Mouse (Mus musculus) forebrain, postnatal 0 days (tissue): ENCODE measurements around the gene Pdcd1. TPM values are rescaled to one million over a fixed set of nuclear protein-coding genes. Genes with fewer than 3 reads are reported as not detected.
"Not testable (repeated sequence)": the region's sequence is repeated elsewhere in the genome, so short reads cannot be mapped to it uniquely, and the experiment has no call there.

Source experiments
- ATAC-seq: fragments of 200-750 bp; cut with Nextera tagmentation; 2 replicates; pipeline ENCODE4 v1.8.0; 2017; ENCODE audit warnings: mild to moderate bottlenecking, moderate library complexity
- DNase-seq: peaks from one replicate; pipeline ENCODE4 v3.0.0-alpha.2; 2015
- H3K27ac ChIP-seq: fragments of 300-500 bp; sonication (generic); 2 replicates; pipeline ENCODE4 v1.5.1; 2014; ENCODE audit warnings: low read depth, mild to moderate bottlenecking, antibody characterized with exemption, low read length, moderate library complexity, mixed read lengths
- H3K27me3 ChIP-seq: fragments of 300-500 bp; sonication (generic); 2 replicates; pipeline ENCODE4 v1.6.1; 2014; ENCODE audit warnings: mild to moderate bottlenecking, low read length, mixed read lengths; ENCODE audit not compliant: insufficient read depth
- H3K36me3 ChIP-seq: fragments of 300-500 bp; sonication (generic); 2 replicates; pipeline ENCODE4 v1.6.1; 2014; ENCODE audit warnings: mild to moderate bottlenecking, moderate library complexity; ENCODE audit not compliant: insufficient read depth
- H3K4me1 ChIP-seq: fragments of 300-500 bp; sonication (generic); 2 replicates; pipeline ENCODE4 v1.6.1; 2014; ENCODE audit warnings: antibody characterized with exemption; ENCODE audit not compliant: insufficient read depth
- H3K4me2 ChIP-seq: fragments of 300-500 bp; sonication (generic); 2 replicates; pipeline ENCODE4 v1.6.1; 2014; ENCODE audit warnings: low read depth, mild to moderate bottlenecking, moderate library complexity
- H3K4me3 ChIP-seq: fragments of 300-500 bp; sonication (generic); 2 replicates; pipeline ENCODE4 v1.5.1; 2014; ENCODE audit warnings: low read depth, low read length, mixed read lengths
- H3K9ac ChIP-seq: fragments of 300-500 bp; sonication (generic); 2 replicates; pipeline ENCODE4 v1.6.1; 2014; ENCODE audit warnings: mild to moderate bottlenecking
- H3K9me3 ChIP-seq: fragments of 300-500 bp; sonication (generic); 2 replicates; pipeline ENCODE4 v1.6.1; 2016; ENCODE audit warnings: low read length
- CTCF ChIP-seq: sonication (generic); IDR thresholded peaks from 2 replicates; pipeline ENCODE4 v1.5.1; 2016; ENCODE audit warnings: antibody characterized with exemption, control low read depth, low read depth
- WGBS: fragments of 180-500 bp; shearing (Covaris S2); extraction: QIAGEN DNeasy Blood & Tissue Kit; methylation state at CpG from one replicate; pipeline ENCODE4 v1.1.7; 2014; 5-methylcytosine and 5-hydroxymethylcytosine counted together
- polyA plus RNA-seq: library from polyadenylated mRNA; unstranded; fragments of >200 nt; fragmentation: Nextera tagmentation; extraction: Ambion mirVana; gene quantifications from 2 replicates; pipeline ENCODE4 v1.2.1, GENCODE M21; 2015
- total RNA-seq: library from RNA; depleted of rRNA; stranded (reverse); fragments of >200 nt; gene quantifications from 2 replicates; pipeline ENCODE4 v1.2.3, GENCODE M21; 2014

Gene Pdcd1
- total and polyA plus RNA-seq, 2 experiments from 2014 or later, result not detected

DNA sequence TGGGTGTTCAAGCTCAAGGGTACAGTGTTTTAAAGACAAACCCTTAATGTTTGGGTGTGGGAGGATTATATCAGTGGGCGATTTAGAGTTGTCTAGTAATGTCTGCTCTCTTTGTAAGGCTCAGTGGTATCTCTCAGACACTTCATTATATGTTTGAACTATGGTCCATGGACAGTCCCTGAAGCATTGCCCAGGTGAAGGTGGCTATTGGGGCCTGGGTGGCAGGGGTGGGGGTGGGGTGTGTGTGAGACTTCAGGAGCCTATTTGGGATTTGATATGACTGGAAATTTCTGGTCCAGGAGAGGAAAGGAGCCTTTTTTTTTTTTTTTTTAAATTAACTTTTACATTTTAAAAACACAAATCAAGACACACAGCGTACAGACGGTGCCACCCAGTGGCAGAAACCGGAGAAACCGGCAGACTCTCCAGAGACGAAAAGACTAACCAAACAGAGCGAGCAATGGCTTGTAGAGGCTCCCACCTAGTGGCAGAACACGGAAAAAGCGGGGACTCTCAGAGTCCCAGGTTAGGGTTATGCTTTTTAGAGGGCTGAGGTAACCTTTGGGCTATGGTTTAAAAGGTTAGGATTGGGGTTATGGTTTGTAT, 26.6 kb upstream of the Pdcd1 start:
- H3K4me1 ChIP-seq, result no peaks in the 10 kb centered on the region
- H3K4me2 ChIP-seq, result no peak overlapping the region
- WGBS, result 3% methylated on average over 9 of the region's 9 CpGs
- no peak overlapping the region for H3K9ac ChIP-seq
- H3K27ac ChIP-seq, result no peak overlapping the region
- DNase-seq (peak; percentile 94), ATAC-seq (peak; percentile 96)
- H3K9me3 ChIP-seq, result no peaks in the 10 kb centered on the region
- H3K27me3 ChIP-seq, result no peaks in the 10 kb centered on the region
- H3K4me3 ChIP-seq, result no peak overlapping the region
- no peaks in the 10 kb centered on the region for H3K36me3 ChIP-seq
- peak; percentile 95 for TF ChIP-seq CTCF

DNA sequence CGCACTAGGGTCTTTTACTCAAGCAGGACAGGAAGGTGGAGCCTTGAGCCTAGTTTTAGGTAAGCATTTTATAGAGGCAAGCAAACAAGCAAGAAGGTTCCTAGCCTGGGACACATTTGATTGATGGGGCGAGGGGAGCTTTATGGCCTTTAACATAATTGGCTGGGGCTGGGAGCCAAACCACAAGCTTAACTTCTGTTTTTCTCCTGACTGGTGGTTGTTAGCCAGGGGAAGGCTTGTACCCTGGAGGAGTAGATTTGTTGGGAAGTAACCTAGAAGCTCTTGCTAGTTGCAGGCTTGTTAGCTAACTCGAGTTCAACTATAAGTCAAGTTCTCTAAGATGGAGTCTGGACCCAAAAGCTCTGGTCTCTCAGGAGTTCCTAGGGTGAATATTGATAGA, 26.0 kb upstream of the Pdcd1 start:
- no peaks in the 10 kb centered on the region for H3K36me3 ChIP-seq
- ATAC-seq (no peak), DNase-seq (no peak)
- H3K4me1 ChIP-seq, result no peaks in the 10 kb centered on the region
- TF ChIP-seq CTCF, result no peak
- no peak overlapping the region for H3K9ac ChIP-seq
- H3K27ac ChIP-seq, result no peak overlapping the region
- 79% methylated on average over 3 of the region's 3 CpGs for WGBS
- H3K4me3 ChIP-seq, result no peak overlapping the region
- no peaks in the 10 kb centered on the region for H3K27me3 ChIP-seq
- H3K9me3 ChIP-seq, result no peaks in the 10 kb centered on the region
- H3K4me2 ChIP-seq, result no peak overlapping the region

DNA sequence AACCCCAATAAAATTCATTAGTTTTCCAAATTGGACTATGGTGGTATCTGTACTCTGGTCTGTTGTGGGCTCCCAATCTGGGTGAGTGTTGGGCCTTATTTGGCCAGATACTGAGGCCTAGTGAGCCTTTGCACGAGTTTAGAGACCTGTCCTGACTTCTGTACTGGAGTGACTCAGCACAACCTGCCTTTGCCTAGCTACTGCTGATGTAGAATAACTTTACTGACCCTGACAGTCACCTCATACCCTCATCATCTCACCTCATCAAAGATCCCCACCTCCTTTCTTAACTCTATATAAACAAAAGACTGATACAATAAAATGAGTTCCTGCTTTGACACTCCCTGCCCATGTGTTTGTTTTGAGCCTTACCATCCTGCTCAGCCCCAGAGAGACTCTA, 24.3 kb upstream of the Pdcd1 start:
- no peak overlapping the region for H3K4me3 ChIP-seq
- no peak for ATAC-seq
- TF ChIP-seq CTCF, result no peak
- H3K4me2 ChIP-seq, result no peak overlapping the region
- 50% methylated on average over 1 of the region's 1 CpGs for WGBS
- no peak for DNase-seq
- H3K9ac ChIP-seq, result no peak overlapping the region
- H3K27ac ChIP-seq, result no peak overlapping the region
- no peaks in the 10 kb centered on the region for H3K27me3 ChIP-seq
- no peaks in the 10 kb centered on the region for H3K36me3 ChIP-seq
- no peaks in the 10 kb centered on the region for H3K4me1 ChIP-seq
- no peaks in the 10 kb centered on the region for H3K9me3 ChIP-seq

DNA sequence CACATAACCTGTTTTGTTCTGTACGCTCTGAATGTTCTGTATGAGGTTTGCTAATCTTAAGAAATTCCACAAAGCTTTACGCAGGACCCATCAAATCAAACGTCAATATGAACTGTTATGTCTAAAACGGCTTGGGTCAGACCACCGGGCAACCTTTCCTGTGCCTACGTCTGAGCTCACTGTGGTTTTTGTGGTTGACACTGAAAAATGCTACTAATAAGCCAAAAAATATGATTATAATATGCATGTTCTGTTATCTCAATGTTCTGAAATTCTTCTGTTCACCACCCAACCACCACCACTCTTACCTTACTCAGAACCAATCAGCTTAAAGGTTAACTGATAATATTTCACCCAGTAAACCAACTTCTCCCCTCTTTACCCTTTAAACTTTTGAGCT, 22.4 kb upstream of the Pdcd1 start:
- no peak overlapping the region for H3K4me2 ChIP-seq
- no peaks in the 10 kb centered on the region for H3K27me3 ChIP-seq
- TF ChIP-seq CTCF, result no peak
- H3K4me1 ChIP-seq, result no peaks in the 10 kb centered on the region
- no peak overlapping the region for H3K27ac ChIP-seq
- no peaks in the 10 kb centered on the region for H3K9me3 ChIP-seq
- no peak overlapping the region for H3K9ac ChIP-seq
- no peaks in the 10 kb centered on the region for H3K36me3 ChIP-seq
- WGBS, result 92% methylated on average over 6 of the region's 6 CpGs
- H3K4me3 ChIP-seq, result no peak overlapping the region
- ATAC-seq (no peak), DNase-seq (no peak)

DNA sequence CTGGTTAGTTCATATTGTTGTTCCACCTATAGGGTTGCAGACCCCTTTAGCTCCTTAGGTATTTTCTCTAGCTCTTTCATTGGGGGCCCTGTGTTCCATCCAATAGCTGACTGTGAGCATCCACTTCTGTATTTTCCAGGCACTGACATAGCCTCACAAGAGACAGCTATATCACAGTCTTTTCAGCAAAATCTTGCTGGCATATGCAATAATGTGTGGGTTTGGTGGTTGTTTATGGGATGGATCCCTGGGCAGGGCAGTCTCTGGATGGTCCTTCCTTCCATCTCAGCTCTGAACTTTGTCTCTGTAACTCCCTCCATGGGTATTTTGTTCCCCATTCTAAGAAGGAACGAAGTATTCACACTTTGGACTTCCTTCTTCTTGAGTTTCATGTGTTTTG, 5.9 kb upstream of the Pdcd1 start:
- ATAC-seq, H3K27me3 ChIP-seq, DNase-seq, H3K27ac ChIP-seq, H3K9me3 ChIP-seq, H3K4me1 ChIP-seq, H3K4me2 ChIP-seq, H3K36me3 ChIP-seq, H3K9ac ChIP-seq, H3K4me3 ChIP-seq: not testable (repeated sequence)
- 61% methylated on average over 1 of the region's 1 CpGs for WGBS

DNA sequence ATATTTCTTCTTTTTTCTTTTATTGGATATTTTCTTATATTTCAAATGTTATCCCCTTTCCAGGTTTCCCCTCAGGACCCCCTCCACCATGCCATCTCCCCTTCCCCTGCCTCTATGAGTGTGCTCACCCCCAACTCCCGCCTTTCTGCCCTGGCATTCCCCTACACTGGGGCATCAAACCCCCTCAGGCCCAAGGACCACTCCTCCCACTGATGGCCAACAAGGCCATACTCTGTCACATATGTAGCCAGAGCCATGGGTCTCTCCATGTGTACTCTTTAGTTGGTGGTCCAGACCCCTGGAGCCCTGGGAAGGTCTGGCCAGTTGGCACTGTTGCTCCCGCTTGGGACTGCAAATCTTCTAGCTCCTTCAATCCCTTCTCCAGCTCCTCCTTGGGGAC, 5.0 kb upstream of the Pdcd1 start:
- no peak overlapping the region for H3K27ac ChIP-seq
- H3K9me3 ChIP-seq, result no peaks in the 10 kb centered on the region
- no peaks in the 10 kb centered on the region for H3K27me3 ChIP-seq
- H3K36me3 ChIP-seq, result no peaks in the 10 kb centered on the region
- H3K4me2 ChIP-seq, result no peak overlapping the region
- no peak overlapping the region for H3K9ac ChIP-seq
- 98% methylated on average over 2 of the region's 2 CpGs for WGBS
- no peaks in the 10 kb centered on the region for H3K4me1 ChIP-seq
- ATAC-seq, result no peak
- no peak for TF ChIP-seq CTCF
- no peak for DNase-seq
- no peak overlapping the region for H3K4me3 ChIP-seq

DNA sequence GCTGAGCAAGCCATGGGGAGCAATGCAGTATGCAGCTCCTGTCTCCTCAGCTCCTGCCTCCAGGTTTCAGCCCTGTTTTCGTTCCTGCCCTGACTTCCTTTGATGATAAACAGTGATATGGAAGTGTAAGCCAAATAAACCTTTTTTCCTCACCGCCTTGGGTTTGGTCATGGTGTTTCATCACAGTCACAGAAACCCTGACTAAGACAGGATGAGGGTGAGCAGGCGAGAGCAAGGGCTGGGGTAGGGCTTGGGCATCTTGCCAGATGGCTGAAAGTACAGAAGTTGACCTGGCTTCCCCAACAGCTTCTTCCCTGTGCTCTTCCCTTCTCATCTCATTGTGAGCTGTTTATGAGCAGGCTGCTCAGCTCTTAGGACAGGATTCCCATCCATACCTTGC, 3.6 kb upstream of the Pdcd1 start:
- 87% methylated on average over 3 of the region's 3 CpGs for WGBS
- Histone ChIP-seq H3K9ac (no peak overlapping the region), H3K4me2 (no peak overlapping the region), H3K9me3 (no peaks in the 10 kb centered on the region), H3K4me1 (no peaks in the 10 kb centered on the region), H3K27me3 (no peaks in the 10 kb centered on the region), H3K36me3 (no peaks in the 10 kb centered on the region), H3K27ac (no peak overlapping the region), H3K4me3 (no peak overlapping the region)
- DNase-seq (no peak), ATAC-seq (no peak)
- TF ChIP-seq CTCF, result no peak

DNA sequence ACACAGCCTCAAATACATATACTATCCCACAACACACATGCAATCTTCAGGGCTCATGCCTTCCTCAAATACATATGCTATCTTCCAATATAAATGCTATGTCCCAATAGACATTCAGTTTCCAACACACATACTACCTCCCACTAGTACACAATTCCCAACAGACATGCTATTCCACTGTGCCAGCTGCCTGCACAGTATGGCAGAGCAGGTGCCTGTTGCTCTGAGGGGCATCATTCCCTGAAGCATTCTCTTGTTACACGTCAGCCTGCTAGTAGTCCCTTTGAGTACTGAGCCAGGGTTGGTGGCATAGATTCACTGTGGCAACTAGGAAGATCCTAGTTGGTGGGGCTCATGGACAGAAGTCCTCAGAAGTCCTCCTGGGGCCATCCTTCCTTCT, 2.1 kb upstream of the Pdcd1 start:
- Histone ChIP-seq H3K4me1 (no peaks in the 10 kb centered on the region), H3K4me3 (no peak overlapping the region), H3K27ac (no peak overlapping the region), H3K9me3 (no peaks in the 10 kb centered on the region), H3K36me3 (no peaks in the 10 kb centered on the region), H3K4me2 (no peak overlapping the region), H3K27me3 (no peaks in the 10 kb centered on the region), H3K9ac (no peak overlapping the region)
- ATAC-seq (peak; percentile 50), DNase-seq (peak; percentile 33)
- no peak for TF ChIP-seq CTCF
- 44% methylated on average over 1 of the region's 1 CpGs for WGBS
